Mouse (Mus musculus) neural tube, embryonic 13.5 days (tissue): Measurements from ENCODE around the gene Ephb2. TPM values are rescaled to one million over a fixed set of nuclear protein-coding genes. Genes with fewer than 3 reads are reported as not detected.

ENCODE experiments used
- ATAC-seq: fragments of 200-750 bp; cut with Nextera tagmentation; 2 replicates; pipeline ENCODE4 v1.8.0; 2017; ENCODE audit warnings: low read depth, mild to moderate bottlenecking, moderate TSS enrichment, moderate library complexity
- H3K27ac ChIP-seq: fragments of 300-500 bp; sonication (generic); replicated peaks from 2 replicates; pipeline ENCODE4 v1.5.1; 2015; ENCODE audit warnings: moderate library complexity, mild to moderate bottlenecking, inconsistent platforms
- H3K27me3 ChIP-seq: fragments of 300-500 bp; sonication (generic); 2 replicates; pipeline ENCODE4 v1.6.1; 2015; ENCODE audit warnings: mild to moderate bottlenecking, inconsistent platforms
- H3K36me3 ChIP-seq: fragments of 300-500 bp; sonication (generic); 2 replicates; pipeline ENCODE4 v1.6.1; 2015; ENCODE audit warnings: mild to moderate bottlenecking, inconsistent platforms
- H3K4me1 ChIP-seq: fragments of 300-500 bp; sonication (generic); replicated peaks from 2 replicates; pipeline ENCODE4 v1.6.1; 2015; ENCODE audit warnings: inconsistent platforms
- H3K4me2 ChIP-seq: fragments of 300-500 bp; sonication (generic); 2 replicates; pipeline ENCODE4 v1.6.1; 2015; ENCODE audit warnings: inconsistent platforms, mild to moderate bottlenecking, moderate library complexity
- H3K4me3 ChIP-seq: fragments of 300-500 bp; sonication (generic); 2 replicates; pipeline ENCODE4 v1.5.1; 2015; ENCODE audit warnings: mild to moderate bottlenecking, inconsistent platforms
- H3K9ac ChIP-seq: fragments of 300-500 bp; sonication (generic); 2 replicates; pipeline ENCODE4 v1.6.1; 2015; ENCODE audit warnings: moderate library complexity, mild to moderate bottlenecking, inconsistent platforms
- H3K9me3 ChIP-seq: fragments of 300-500 bp; sonication (generic); 2 replicates; pipeline ENCODE4 v1.6.1; 2016; ENCODE audit warnings: inconsistent platforms
- WGBS: fragments of 180-500 bp; shearing (Covaris S2); methylation state at CpG from one replicate; pipeline ENCODE4 v1.1.7; 2015; 5-methylcytosine and 5-hydroxymethylcytosine counted together
- polyA plus RNA-seq: library from polyadenylated mRNA; unstranded; fragments of >200 nt; fragmentation: Nextera tagmentation; extraction: Ambion mirVana; gene quantifications from 2 replicates; pipeline ENCODE4 v1.2.1, GENCODE M21; 2015

The Ephb2 gene
- polyA plus RNA-seq, 1 experiment from 2014 or later = 18.6 TPM

DNA sequence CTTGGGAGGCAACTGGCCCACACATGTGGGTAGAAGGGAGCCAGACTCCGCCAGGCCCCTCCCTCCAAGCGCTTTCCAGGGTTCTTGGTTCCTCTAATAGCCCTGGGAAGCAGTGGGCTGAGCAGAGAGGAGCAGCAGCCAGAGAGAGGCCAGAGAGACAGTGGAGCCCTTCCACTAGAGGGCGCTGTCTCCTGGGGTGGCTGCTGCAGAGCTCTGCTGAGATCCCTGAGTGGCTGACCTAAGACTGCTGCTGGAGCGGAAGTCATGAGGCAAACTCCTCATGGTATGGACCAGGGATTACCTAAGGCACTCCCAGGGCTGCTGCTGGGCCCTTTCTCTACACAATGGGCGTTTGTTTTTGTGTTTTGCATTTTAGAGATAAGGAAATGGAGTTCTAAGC, 20.4 kb downstream of the Ephb2 start:
- Histone ChIP-seq H3K27me3 (no peaks in the 10 kb centered on the region), H3K4me2 (no peak overlapping the region), H3K36me3 (no peaks in the 10 kb centered on the region), H3K4me1 (peaks cover 78% of the 10 kb centered on the region), H3K4me3 (no peak overlapping the region), H3K9me3 (no peaks in the 10 kb centered on the region), H3K27ac (no peak overlapping the region), H3K9ac (no peak overlapping the region)
- ATAC-seq = no peak
- 71% methylated on average over 5 of the region's 5 CpGs for WGBS

GRCm38 (mm10) chr4:136812543-136812942, 23.2 kb downstream of the Ephb2 start:
- 0 out of 2 replicates have a peak, but pooled peaks cover 5% of the 10 kb centered on the region for H3K36me3 ChIP-seq

DNA sequence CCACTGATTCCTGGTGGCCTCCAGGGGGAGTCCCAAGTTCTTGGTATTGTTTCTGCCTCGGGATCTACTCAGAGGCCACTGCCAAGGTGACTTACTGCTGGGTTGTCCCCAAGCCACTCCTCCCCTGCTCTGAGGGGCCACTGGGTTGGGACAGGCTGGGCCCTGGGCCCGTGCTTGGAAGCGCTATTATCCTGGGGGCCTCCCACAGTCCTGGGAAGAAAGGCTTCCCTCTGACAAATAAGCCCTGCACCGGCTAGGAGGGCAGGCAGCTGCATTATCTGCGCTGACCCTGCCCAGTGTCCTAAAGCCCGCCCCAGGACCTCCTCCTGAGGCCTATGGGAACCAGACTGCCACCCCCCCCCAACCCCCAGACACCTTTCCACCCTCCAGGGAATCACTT, 24.2 kb downstream of the Ephb2 start:
- Histone ChIP-seq H3K4me1 (peaks cover 74% of the 10 kb centered on the region), H3K9me3 (no peaks in the 10 kb centered on the region), H3K9ac (no peak overlapping the region), H3K4me3 (no peak overlapping the region), H3K27ac (0 out of 2 replicates have a peak overlapping the region, but pooled peaks have one; percentile 5), H3K27me3 (no peaks in the 10 kb centered on the region), H3K36me3 (0 out of 2 replicates have a peak, but pooled peaks cover 5% of the 10 kb centered on the region), H3K4me2 (no peak overlapping the region)
- WGBS = 14% methylated on average over 6 of the region's 6 CpGs
- no peak for ATAC-seq

More at GRCm38 (mm10) chr4:136812543-136812942, 23.2 kb downstream of the Ephb2 start:
- Histone ChIP-seq H3K9ac (no peak overlapping the region), H3K9me3 (no peaks in the 10 kb centered on the region), H3K4me2 (no peak overlapping the region), H3K4me1 (peaks cover 74% of the 10 kb centered on the region), H3K4me3 (no peak overlapping the region), H3K27ac (no peak overlapping the region), H3K27me3 (no peaks in the 10 kb centered on the region)
- WGBS = 61% methylated on average over 4 of the region's 4 CpGs
- no peak for ATAC-seq

DNA sequence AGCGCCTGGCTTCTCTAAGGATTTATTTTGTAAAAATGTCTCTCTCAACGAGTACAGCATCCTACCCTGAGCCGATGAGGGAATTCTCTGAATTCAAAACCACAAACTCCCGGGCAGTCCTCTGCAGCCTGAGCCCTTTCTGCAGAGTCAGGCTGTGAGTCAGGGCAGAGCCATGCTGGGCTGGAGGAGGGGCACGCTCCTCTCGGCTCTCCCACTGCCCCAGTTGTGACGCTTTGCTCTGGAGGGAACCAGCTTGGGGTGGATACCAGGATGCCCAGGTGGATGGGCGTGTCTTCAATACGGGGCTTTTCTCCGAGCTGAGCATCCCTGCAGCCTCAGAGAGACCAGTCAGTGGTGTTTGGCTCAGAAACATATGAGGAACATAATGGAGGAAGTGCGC, 27.3 kb downstream of the Ephb2 start:
- Histone ChIP-seq H3K4me2 (no peak overlapping the region), H3K4me1 (peaks cover 70% of the 10 kb centered on the region), H3K9me3 (no peaks in the 10 kb centered on the region), H3K4me3 (no peak overlapping the region), H3K36me3 (0 out of 2 replicates have a peak, but pooled peaks cover 5% of the 10 kb centered on the region), H3K27me3 (no peaks in the 10 kb centered on the region), H3K9ac (0 out of 2 replicates have a peak overlapping the region, but pooled peaks have one; percentile 2), H3K27ac (no peak overlapping the region)
- no peak for ATAC-seq
- WGBS = 18% methylated on average over 11 of the region's 11 CpGs

DNA sequence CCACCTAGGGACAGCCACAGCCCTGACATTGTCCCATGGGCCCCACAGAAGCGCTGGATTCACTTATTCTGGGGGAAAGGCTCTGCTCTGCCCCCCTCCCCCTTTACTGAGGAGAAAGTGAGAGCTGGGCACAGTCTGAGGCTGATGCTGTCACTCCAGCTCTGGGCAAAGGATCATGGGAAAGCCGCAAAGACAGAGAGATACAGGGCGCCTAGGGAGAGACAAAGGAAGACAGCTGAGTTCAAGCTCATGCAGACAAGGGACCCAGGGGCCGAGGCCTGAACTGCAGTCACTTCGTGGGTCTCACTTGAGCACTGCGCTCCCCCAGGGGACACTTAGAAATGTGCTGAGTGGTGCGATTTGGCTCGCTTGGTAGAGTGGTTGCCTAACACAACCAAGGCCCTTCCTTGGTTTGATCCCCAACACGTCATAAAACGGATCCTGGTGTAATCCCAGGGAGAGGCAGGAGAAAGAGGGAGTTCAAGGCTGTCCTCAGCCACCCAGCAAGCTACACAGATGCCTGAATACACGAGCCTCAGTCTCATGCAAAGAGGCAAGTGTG, 28.3 kb downstream of the Ephb2 start:
- WGBS = 40% methylated on average over 11 of the region's 11 CpGs
- Histone ChIP-seq H3K4me1 (peaks cover 73% of the 10 kb centered on the region), H3K4me3 (no peak overlapping the region), H3K9me3 (no peaks in the 10 kb centered on the region), H3K4me2 (no peak overlapping the region), H3K9ac (0 out of 2 replicates have a peak overlapping the region, but pooled peaks have one; percentile 9), H3K27me3 (no peaks in the 10 kb centered on the region), H3K27ac (peak overlapping the region; percentile 46), H3K36me3 (0 out of 2 replicates have a peak, but pooled peaks cover 5% of the 10 kb centered on the region)
- ATAC-seq = no peak

- H3K36me3 ChIP-seq = 0 out of 2 replicates have a peak, but pooled peaks cover 5% of the 10 kb centered on the region
- no peak overlapping the region; the same call in 1 of the 2 replicates for H3K9ac ChIP-seq
- WGBS = 66% methylated on average over 10 of the region's 10 CpGs
- no peaks in the 10 kb centered on the region for H3K9me3 ChIP-seq
- H3K4me1 ChIP-seq = peaks cover 66% of the 10 kb centered on the region
- H3K27ac ChIP-seq = no peak overlapping the region
- no peak overlapping the region for H3K4me2 ChIP-seq
- H3K27me3 ChIP-seq = no peaks in the 10 kb centered on the region
- no peak overlapping the region for H3K4me3 ChIP-seq
- no peak for ATAC-seq
Observed at GRCm38 (mm10) chr4:136806254-136806653, 29.5 kb downstream of the Ephb2 start.

DNA sequence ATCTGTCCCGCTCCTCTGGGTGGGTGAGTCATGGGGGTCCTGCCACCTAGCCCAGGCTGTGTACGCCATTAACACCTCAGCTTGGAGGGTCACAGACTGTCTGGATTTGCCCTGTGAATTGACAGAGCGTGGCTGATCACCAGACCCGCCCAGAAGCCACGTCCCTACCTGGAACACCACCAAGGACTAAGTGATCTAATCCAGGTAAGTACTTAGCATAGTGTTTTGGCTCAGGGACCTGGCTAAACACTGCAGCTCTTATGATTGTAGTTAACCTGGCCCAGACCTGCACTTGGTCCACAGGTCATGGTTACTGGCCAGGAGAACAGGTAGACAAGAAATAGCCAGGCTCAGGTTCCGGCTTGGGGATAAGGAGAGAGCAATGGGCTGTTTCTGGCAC, 31.4 kb downstream of the Ephb2 start:
- no peak for ATAC-seq
- Histone ChIP-seq H3K27ac (no peak overlapping the region), H3K4me3 (no peak overlapping the region), H3K4me1 (peaks cover 76% of the 10 kb centered on the region), H3K27me3 (no peaks in the 10 kb centered on the region), H3K9me3 (no peaks in the 10 kb centered on the region), H3K4me2 (no peak overlapping the region), H3K36me3 (no peaks in the 10 kb centered on the region), H3K9ac (no peak overlapping the region)
- 93% methylated on average over 6 of the region's 6 CpGs for WGBS

DNA sequence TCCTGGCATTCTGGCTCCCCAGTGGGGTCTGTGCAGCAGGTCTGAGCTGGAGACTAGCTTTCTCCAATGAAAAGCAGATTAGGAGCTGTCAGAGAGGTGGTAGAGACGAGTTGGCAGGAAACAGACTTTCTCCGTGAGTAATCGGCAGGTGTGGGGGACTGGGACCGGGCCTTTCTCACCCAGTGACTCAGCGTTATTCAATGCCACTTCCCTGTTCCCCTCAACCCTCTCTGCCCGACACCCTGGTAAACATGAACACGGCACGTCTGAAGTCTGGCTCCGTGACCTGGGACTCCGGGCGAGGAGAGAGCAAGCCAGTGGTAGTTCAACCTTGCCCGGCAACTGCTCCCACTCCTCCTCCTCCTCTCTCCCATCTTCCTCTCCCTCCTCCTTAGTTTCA, 33.3 kb downstream of the Ephb2 start:
- Histone ChIP-seq H3K4me1 (peaks cover 76% of the 10 kb centered on the region), H3K27ac (no peak overlapping the region), H3K27me3 (no peaks in the 10 kb centered on the region), H3K36me3 (no peaks in the 10 kb centered on the region), H3K9me3 (no peaks in the 10 kb centered on the region), H3K9ac (no peak overlapping the region), H3K4me3 (no peak overlapping the region), H3K4me2 (no peak overlapping the region)
- WGBS = 74% methylated on average over 12 of the region's 12 CpGs
- no peak for ATAC-seq

- no peak overlapping the region for H3K4me3 ChIP-seq
- no peaks in the 10 kb centered on the region for H3K27me3 ChIP-seq
- no peak overlapping the region for H3K9ac ChIP-seq
- no peaks in the 10 kb centered on the region for H3K9me3 ChIP-seq
- H3K27ac ChIP-seq = no peak overlapping the region
- 90% methylated on average over 5 of the region's 5 CpGs for WGBS
- no peak for ATAC-seq
- no peak overlapping the region for H3K4me2 ChIP-seq
- H3K4me1 ChIP-seq = peaks cover 76% of the 10 kb centered on the region
- no peaks in the 10 kb centered on the region for H3K36me3 ChIP-seq
Observed at GRCm38 (mm10) chr4:136801944-136802343, 33.8 kb downstream of the Ephb2 start.

DNA sequence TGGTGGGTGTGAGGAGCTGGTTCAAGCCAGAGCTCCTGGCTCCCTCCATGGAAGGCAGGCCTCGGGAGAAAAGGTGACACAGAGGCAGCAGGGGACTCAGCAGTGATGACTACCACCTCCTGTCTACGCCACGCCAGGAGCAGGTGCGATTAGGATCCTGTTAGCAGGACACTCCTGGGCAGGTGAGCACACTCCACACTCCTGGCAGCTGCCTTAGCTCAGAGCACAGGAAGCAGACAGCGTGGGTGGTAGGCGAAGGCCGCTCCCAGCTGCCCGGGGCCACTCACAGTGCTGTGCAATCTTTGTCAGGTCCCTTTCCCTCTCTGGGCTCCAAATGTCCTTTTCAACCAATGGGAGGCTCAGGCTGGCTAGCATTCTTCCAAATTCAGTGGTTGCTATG, 34.3 kb downstream of the Ephb2 start:
- no peaks in the 10 kb centered on the region for H3K9me3 ChIP-seq
- WGBS = 87% methylated on average over 8 of the region's 8 CpGs
- H3K27me3 ChIP-seq = no peaks in the 10 kb centered on the region
- no peak overlapping the region for H3K4me2 ChIP-seq
- H3K27ac ChIP-seq = no peak overlapping the region
- no peak overlapping the region for H3K4me3 ChIP-seq
- no peak overlapping the region for H3K9ac ChIP-seq
- ATAC-seq = no peak
- H3K36me3 ChIP-seq = no peaks in the 10 kb centered on the region
- peaks cover 72% of the 10 kb centered on the region for H3K4me1 ChIP-seq

DNA sequence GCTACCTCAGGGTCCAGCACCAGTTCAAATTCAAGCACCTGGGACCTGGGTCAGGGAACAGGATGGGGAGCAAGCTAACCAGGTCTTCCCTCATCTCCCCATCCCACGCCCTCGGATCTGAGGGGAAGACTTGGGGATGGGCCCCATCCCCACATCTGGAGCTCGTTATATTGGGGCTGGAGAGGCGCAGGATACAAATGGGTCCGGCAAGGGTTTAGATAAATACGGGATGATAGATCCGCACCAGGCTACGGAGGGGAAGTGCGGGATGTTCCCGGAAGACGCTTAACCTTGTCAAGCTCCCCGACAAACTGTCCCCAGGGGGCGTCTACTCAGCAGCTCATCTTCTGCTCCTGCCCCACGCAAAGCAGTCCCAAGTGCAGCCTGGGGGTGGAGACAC, 35.4 kb downstream of the Ephb2 start:
- Histone ChIP-seq H3K4me1 (peaks cover 61% of the 10 kb centered on the region), H3K27ac (peak overlapping the region; percentile 69), H3K9ac (0 out of 2 replicates have a peak overlapping the region, but pooled peaks have one; percentile 41), H3K4me3 (no peak overlapping the region), H3K27me3 (no peaks in the 10 kb centered on the region), H3K36me3 (no peaks in the 10 kb centered on the region), H3K9me3 (no peaks in the 10 kb centered on the region), H3K4me2 (no peak overlapping the region)
- ATAC-seq = no peak
- WGBS = 53% methylated on average over 14 of the region's 14 CpGs

DNA sequence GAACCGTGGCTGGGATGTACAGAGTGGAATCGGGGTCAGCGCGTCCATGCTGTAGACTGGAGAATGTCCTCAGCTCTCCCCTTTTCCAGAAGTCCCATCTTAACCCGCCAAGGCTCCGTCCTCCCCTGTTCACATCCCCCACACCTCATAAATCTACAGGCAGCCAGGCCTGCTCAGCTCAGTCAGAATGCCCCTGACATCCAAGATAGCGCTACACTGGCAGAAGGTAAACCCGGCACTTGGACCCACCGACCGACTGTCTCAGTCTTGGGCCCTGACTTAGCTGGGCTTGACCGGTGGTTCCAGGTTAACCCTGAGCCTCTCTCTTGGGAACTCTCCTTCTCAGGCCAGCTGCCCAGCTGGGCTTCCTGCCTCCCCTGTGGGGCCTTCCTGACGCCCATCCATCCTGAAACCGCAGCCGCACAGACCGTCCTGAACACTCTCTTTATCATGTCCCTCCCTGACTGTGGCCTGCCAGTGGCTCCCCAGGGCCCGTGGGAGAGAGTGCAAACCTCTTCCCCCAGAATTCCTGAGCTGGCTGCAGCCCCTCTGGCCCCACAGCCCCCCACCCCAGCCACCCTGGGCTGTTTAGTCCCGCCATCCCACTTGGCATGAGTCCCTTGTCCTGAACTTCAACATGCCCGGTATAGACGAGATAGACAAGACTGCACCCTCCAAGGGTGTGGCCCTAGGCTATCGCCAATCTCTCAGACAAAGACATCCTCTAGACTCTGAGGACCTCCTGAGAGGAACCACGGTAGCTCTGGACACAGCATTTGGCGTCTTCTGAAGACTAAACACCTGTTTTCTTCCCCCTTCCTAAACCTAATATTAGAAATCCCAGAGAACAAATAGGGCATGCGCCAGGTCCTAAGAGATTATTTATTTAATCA, 37.9 kb downstream of the Ephb2 start:
- ATAC-seq = 0 out of 2 replicates have a peak, but pooled peaks have one; percentile 15
- H3K4me1 ChIP-seq = peaks cover 73% of the 10 kb centered on the region
- no peaks in the 10 kb centered on the region for H3K27me3 ChIP-seq
- H3K36me3 ChIP-seq = no peaks in the 10 kb centered on the region
- 39% methylated on average over 23 of the region's 23 CpGs for WGBS
- peak overlapping the region; percentile 18; the same call in 1 of the 2 replicates for H3K9ac ChIP-seq
- no peaks in the 10 kb centered on the region for H3K9me3 ChIP-seq
- no peak overlapping the region for H3K4me3 ChIP-seq
- H3K4me2 ChIP-seq = no peak overlapping the region
- peak overlapping the region; percentile 46; the same call in 1 of the 2 replicates for H3K27ac ChIP-seq
